Mouse (Mus musculus): ENCODE results near the gene Olfr763. TPM values are rescaled to one million over a fixed set of nuclear protein-coding genes. Genes with fewer than 3 reads are reported as not detected.
"Not testable (repeated sequence)": the region's sequence is repeated elsewhere in the genome, so short reads cannot be mapped to it uniquely, and the experiment has no call there.

Gene Olfr763
- polyA plus RNA-seq, 1 experiment, result not detected

DNA sequence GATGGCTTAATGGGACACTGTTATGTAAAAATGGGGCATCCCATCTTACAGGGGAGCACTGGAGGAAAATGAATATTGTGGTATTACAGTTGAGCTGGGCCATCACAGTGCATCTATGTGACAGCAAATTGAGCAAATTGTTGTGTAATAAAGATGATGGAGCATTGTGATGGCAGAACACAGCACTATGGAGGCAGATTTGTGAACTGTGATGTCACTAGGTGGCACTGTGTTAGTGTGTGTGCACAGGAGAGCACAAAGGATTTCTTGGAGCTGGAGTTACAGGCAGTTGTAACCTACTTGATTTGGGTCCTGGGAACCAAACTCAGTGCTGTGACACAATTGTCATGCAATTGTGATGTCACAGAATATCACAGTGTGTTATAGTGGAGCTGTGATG is 12.7 kb downstream of the Olfr763 start:
- no peak for TF ChIP-seq GATA1 (IDR thresholded peaks at IDR 0.05; ENCODE audit: low read length)

DNA sequence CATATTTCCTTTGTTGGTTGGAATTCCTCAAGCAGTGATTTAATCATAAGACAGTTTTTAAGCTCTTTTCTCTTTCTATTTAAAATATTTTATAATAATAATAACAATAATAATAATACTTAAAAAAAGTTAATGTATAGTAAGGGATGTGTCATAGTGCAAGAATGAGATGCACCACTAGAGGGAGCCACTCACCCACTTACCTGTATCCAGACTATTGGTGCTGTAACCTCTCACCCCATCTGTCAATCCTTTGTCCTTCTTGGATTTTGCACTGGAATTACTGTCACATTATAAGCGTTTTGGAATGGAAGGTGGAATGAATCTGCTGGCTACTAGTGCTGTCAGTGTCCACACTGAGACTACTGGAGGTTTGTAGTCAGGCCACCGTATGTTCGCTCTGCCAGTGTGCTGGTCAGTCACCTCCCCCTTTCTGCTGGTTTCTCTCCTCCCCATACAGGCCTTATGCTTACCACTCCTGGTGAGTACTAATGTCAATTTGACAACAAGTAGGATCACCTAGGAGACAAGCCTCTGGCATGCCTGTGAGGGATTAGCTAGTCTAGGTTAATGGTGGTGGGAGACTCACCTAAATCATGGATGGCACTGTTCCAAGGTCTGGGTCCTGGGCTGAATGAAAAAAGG is 15.5 kb downstream of the Olfr763 start:
- no peak for TF ChIP-seq GATA1 (IDR thresholded peaks at IDR 0.05; ENCODE audit: low read length)

DNA sequence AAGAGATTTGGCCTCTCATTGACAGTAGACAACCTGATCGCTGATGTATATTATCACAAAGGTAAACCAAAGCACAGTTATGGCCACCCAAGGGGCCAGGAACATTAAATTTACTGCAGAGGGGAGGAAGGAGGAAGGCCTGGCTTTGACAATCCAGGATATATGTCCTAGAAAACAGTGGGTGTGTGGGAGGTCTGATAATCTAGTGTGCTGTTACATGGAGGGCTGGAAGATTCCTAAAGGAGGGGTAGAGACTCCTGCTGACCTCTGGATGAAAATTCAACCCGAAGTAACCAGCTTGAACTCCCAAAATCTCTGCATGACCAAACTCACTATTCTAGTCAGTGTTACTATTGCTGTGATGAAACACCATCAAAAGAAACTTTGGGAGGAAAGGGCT is 17.8 kb downstream of the Olfr763 start:
- TF ChIP-seq GATA1 (IDR thresholded peaks at IDR 0.05; ENCODE audit: low read length), result no peak

DNA sequence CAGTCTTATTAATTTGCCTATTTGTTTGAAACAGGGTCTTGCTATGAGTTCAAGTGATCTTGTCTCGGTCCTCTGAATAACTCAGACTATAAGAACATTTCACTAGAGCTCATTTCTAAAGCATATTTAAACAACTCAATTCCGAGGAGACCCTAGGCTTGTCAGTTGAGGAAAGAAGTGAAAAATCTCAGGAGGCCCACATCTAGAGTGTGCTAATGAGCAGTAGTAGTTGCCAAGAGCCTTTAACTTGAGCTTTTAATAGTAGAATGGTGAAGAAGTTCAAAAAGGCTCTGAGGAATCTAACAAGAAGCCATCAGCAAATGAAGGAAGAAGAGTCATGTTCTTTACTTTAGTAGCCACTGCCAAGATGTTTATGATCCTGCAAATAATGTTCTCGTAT is 29.2 kb downstream of the Olfr763 start, which contains the start of gene Olfr764-ps1:
Gene Olfr764-ps1 (minus strand): TSS at position 101 of the 400 bp plus-strand sequence.
- TF ChIP-seq GATA1 (IDR thresholded peaks at IDR 0.05; ENCODE audit: low read length), result no peak

- TF ChIP-seq GATA1 (IDR thresholded peaks at IDR 0.05; ENCODE audit: low read length), result not testable (repeated sequence)
Observed at GRCm38 (mm10) chr10:129049898-129050297, 39.3 kb downstream of the Olfr763 start, which contains the start of gene Olfr765. Olfr765 (minus strand) TSS chr10:129049998.

Other genes starting within 250 kb of the Olfr763 start
- gene Mmp19, start 219.9 kb upstream of the Olfr763 start, polyA plus RNA-seq (2012), result 0.02 TPM in 1 of 2 replicates, not detected in the other
- gene Dnajc14, start 206.7 kb upstream of the Olfr763 start, polyA plus RNA-seq (2012), result 9.6 and 12.6 TPM in 2 replicates
- gene Tmem198b, start 206.4 kb upstream of the Olfr763 start, polyA plus RNA-seq (2012), result 1.2 and 1.6 TPM in 2 replicates
- gene Sarnp, start 193.5 kb upstream of the Olfr763 start, polyA plus RNA-seq (2012), result 4.5 and 7.1 TPM in 2 replicates
- 16.4 and 19.8 TPM in 2 replicates for gene Ormdl2, start 189.1 kb upstream of the Olfr763 start, polyA plus RNA-seq (2012)
- gene Gdf11, start 119.1 kb upstream of the Olfr763 start, polyA plus RNA-seq (2012), result 0.02 and 0.04 TPM in 2 replicates
- not detected in 2 replicates for gene Cd63, start 109.8 kb upstream of the Olfr763 start, polyA plus RNA-seq (2012)
- gene Rdh5, start 87.9 kb upstream of the Olfr763 start, polyA plus RNA-seq (2012), result 0.61 and 0.65 TPM in 2 replicates
- 105 and 109 TPM in 2 replicates for gene Bloc1s1, start 86.8 kb upstream of the Olfr763 start, polyA plus RNA-seq (2012)
- gene Itga7, start 77.0 kb upstream of the Olfr763 start, polyA plus RNA-seq (2012), result 0.43 and 0.71 TPM in 2 replicates
- gene Mettl7b, start 49.8 kb upstream of the Olfr763 start, polyA plus RNA-seq (2012), result 0.06 TPM in 1 of 2 replicates, not detected in the other
- not detected in 2 replicates for gene Olfr9, start 21.4 kb upstream of the Olfr763 start, polyA plus RNA-seq (2012)
- not detected in 2 replicates for gene Olfr764-ps1, start 29.1 kb downstream of the Olfr763 start, polyA plus RNA-seq (2012)
- gene Olfr765, start 39.2 kb downstream of the Olfr763 start, polyA plus RNA-seq (2012), result not detected in 2 replicates
- not detected in 2 replicates for gene Olfr766-ps1, start 58.2 kb downstream of the Olfr763 start, polyA plus RNA-seq (2012)
- not detected in 2 replicates for gene Olfr767, start 72.1 kb downstream of the Olfr763 start, polyA plus RNA-seq (2012)
- gene Olfr768, start 88.6 kb downstream of the Olfr763 start, polyA plus RNA-seq (2012), result not detected in 2 replicates
- gene Olfr769, start 107.1 kb downstream of the Olfr763 start, polyA plus RNA-seq (2012), result not detected in 2 replicates
- gene Olfr770, start 128.2 kb downstream of the Olfr763 start, polyA plus RNA-seq (2012), result not detected in 2 replicates
- not detected in 2 replicates for gene Olfr771, start 154.0 kb downstream of the Olfr763 start, polyA plus RNA-seq (2012)
- not detected in 2 replicates for gene Olfr772, start 167.1 kb downstream of the Olfr763 start, polyA plus RNA-seq (2012)
- not detected in 2 replicates for gene Olfr773, start 176.6 kb downstream of the Olfr763 start, polyA plus RNA-seq (2012)
- gene Olfr774, start 225.4 kb downstream of the Olfr763 start, polyA plus RNA-seq (2012), result not detected in 2 replicates
- not detected in 2 replicates for gene Olfr775, start 237.6 kb downstream of the Olfr763 start, polyA plus RNA-seq (2012)
- not detected in 2 replicates for gene Olfr776, start 248.3 kb downstream of the Olfr763 start, polyA plus RNA-seq (2012)

All from G1E-ER4 (cell line).